Mouse (Mus musculus) mouse embryonic stem cell (cell line): ENCODE results near the gene Nppb.

ENCODE experiments used
- in situ Hi-C, 2 experiments: fragments of 300-500 bp; cut with MboI; formaldehyde crosslinking; loops; 1 replicate in 1 of 2; 3 replicates in 1 of 2; pipeline ENCODE4 v1.14.3; 2019 to 2020; ENCODE audit warnings: low sequenced_read_pairs in 2 of 2, low pct_unique_long_range_greater_than_20kb in 1 of 2, mixed read lengths in 1 of 2; ENCODE audit not compliant: unreplicated experiment in 1 of 2

Nppb gene

GRCm38 (mm10) chr4:147985205-147986132, at the start of gene Nppb:
Gene Nppb, plus strand, starts transcription at chr4:147985788.
- in situ Hi-C loops, result no loop called here

- in situ Hi-C loops, result no loop called here
These were observed 49.7 kb upstream of the Nppb start for GRCm38 (mm10) chr4:147935904-147936303.

GRCm38 (mm10) chr4:147936331-147936954, 49.1 kb upstream of the Nppb start, which contains the start of gene Plod1:
Gene Plod1, minus strand, starts transcription at chr4:147936767.
- in situ Hi-C loops, result no loop called here

- in situ Hi-C loops, result no loop called here
These were observed 48.6 kb upstream of the Nppb start for GRCm38 (mm10) chr4:147937021-147937420.

GRCm38 (mm10) chr4:147937486-147937885, 48.1 kb upstream of the Nppb start:
- in situ Hi-C loops, result no loop called here

- in situ Hi-C loops, result no loop called here
These were observed 47.2 kb upstream of the Nppb start for GRCm38 (mm10) chr4:147938148-147939096.

GRCm38 (mm10) chr4:147940111-147940510, 45.5 kb upstream of the Nppb start:
- in situ Hi-C loops, result no loop called here

GRCm38 (mm10) chr4:147940576-147941044, 45.0 kb upstream of the Nppb start, which contains the start of gene 2510039O18Rik:
Gene 2510039O18Rik, plus strand, starts transcription at chr4:147940895.
- in situ Hi-C loops, result no loop called here

- in situ Hi-C loops, result no loop called here
These were observed 44.3 kb upstream of the Nppb start for GRCm38 (mm10) chr4:147941045-147942020.

GRCm38 (mm10) chr4:147943005-147943404, 42.6 kb upstream of the Nppb start:
- in situ Hi-C loops, result no loop called here

- in situ Hi-C loops, result no loop called here
These were observed 38.1 kb upstream of the Nppb start for GRCm38 (mm10) chr4:147947511-147947910.

GRCm38 (mm10) chr4:147953590-147953989, 32.0 kb upstream of the Nppb start:
- in situ Hi-C loops, result no loop called here

- in situ Hi-C loops, result loop anchor here in 1 of 2 experiments (5.0 kb wide), 2 partner anchors 45 to 105 kb away; partner anchors contain the start of gene Nppa
These were observed 28.4 kb upstream of the Nppb start for GRCm38 (mm10) chr4:147957141-147957540.

- in situ Hi-C loops, result loop anchor here (5.0 kb wide), 3 partner anchors 42 to 102 kb away; partner anchors contain the start of gene Nppa (in 1 of the 2)
These were observed 25.4 kb upstream of the Nppb start for GRCm38 (mm10) chr4:147959881-147960831.

GRCm38 (mm10) chr4:147962781-147963180, 22.8 kb upstream of the Nppb start:
- in situ Hi-C loops, result loop anchor here in 1 of 2 experiments (5.0 kb wide), 1 partner anchor 50 kb away; no protein-coding TSS in a partner anchor

- in situ Hi-C loops, result loop anchor here in 1 of 2 experiments (5.0 kb wide), 1 partner anchor 49 kb away; no protein-coding TSS in a partner anchor
These were observed 22.0 kb upstream of the Nppb start for GRCm38 (mm10) chr4:147963623-147964022.
